Mouse (Mus musculus) kidney, adult 2 months (tissue): ENCODE results near the gene Aacs.
A peak's percentile ranks its signal among the peaks of the same experiment; 100 is the strongest.
"Not testable (repeated sequence)": the region's sequence is repeated elsewhere in the genome, so short reads cannot be mapped to it uniquely, and the experiment has no call there.

Source experiments
- CTCF ChIP-seq: fragments of 200-500 bp; conservative IDR thresholded peaks from 2 replicates; pipeline ENCODE4 v1.5.1; 2011; ENCODE audit warnings: low read depth, mild to moderate bottlenecking, control low read depth, low read length, moderate library complexity, mixed read lengths; ENCODE audit not compliant: insufficient read depth, insufficient read length
- POLR2A ChIP-seq: fragments of 200-500 bp; IDR thresholded peaks from one replicate; pipeline ENCODE4 v1.6.1; 2011; ENCODE audit warnings: low read depth, low read length, control low read depth

- peak; percentile 23; the same call in 1 of the 2 replicates for TF ChIP-seq CTCF
- not testable (repeated sequence) for TF ChIP-seq POLR2A
Measured at GRCm38 (mm10) chr5:125434347-125434746, 41.3 kb upstream of the Aacs start.
